Mouse (Mus musculus) neural tube, embryonic 10.5 days (tissue): ENCODE data around the gene Satb2.

Experiments used
- DNase-seq: peaks from one replicate; pipeline ENCODE4 v3.0.0-alpha.2; 2017; ENCODE audit warnings: low spot score; ENCODE audit errors: extremely low spot score

Satb2 gene

GRCm38 (mm10) chr1:56933821-56934220 lies 44.6 kb downstream of the Satb2 start:
- no peak for DNase-seq

GRCm38 (mm10) chr1:56930096-56930495 lies 48.4 kb downstream of the Satb2 start:
- DNase-seq = no peak

GRCm38 (mm10) chr1:56928731-56929130 lies 49.7 kb downstream of the Satb2 start:
- no peak for DNase-seq

GRCm38 (mm10) chr1:56920472-56920871 lies 58.0 kb downstream of the Satb2 start:
- DNase-seq = no peak

GRCm38 (mm10) chr1:56914279-56914678 lies 64.2 kb downstream of the Satb2 start:
- DNase-seq = no peak

GRCm38 (mm10) chr1:56900706-56901287 lies 77.7 kb downstream of the Satb2 start:
- DNase-seq = no peak

- no peak for DNase-seq
Observed at GRCm38 (mm10) chr1:56900187-56900586, 78.3 kb downstream of the Satb2 start.

- DNase-seq = peak; percentile 20
Observed at GRCm38 (mm10) chr1:56898606-56899396, 79.6 kb downstream of the Satb2 start.

- no peak for DNase-seq
Observed at GRCm38 (mm10) chr1:56897492-56898180, 80.8 kb downstream of the Satb2 start.

- no peak for DNase-seq
Observed at GRCm38 (mm10) chr1:56896670-56897069, 81.8 kb downstream of the Satb2 start.

- DNase-seq = no peak
Observed at GRCm38 (mm10) chr1:56892766-56893165, 85.7 kb downstream of the Satb2 start.

- DNase-seq = no peak
Observed at GRCm38 (mm10) chr1:56888939-56889338, 89.5 kb downstream of the Satb2 start.

- no peak for DNase-seq
Observed at GRCm38 (mm10) chr1:56887524-56887923, 90.9 kb downstream of the Satb2 start.

- no peak for DNase-seq
Observed at GRCm38 (mm10) chr1:56871485-56871884, 107.0 kb downstream of the Satb2 start.

GRCm38 (mm10) chr1:56865246-56865645 lies 113.2 kb downstream of the Satb2 start:
- DNase-seq = no peak

GRCm38 (mm10) chr1:56862799-56863198 lies 115.7 kb downstream of the Satb2 start:
- no peak for DNase-seq

- DNase-seq = no peak
Observed at GRCm38 (mm10) chr1:56857202-56857601, 121.2 kb downstream of the Satb2 start.

GRCm38 (mm10) chr1:56850446-56850845 lies 128.0 kb downstream of the Satb2 start:
- DNase-seq = no peak

GRCm38 (mm10) chr1:56846358-56846757 lies 132.1 kb downstream of the Satb2 start:
- DNase-seq = no peak

GRCm38 (mm10) chr1:56845523-56846118 lies 132.8 kb downstream of the Satb2 start:
- no peak for DNase-seq

GRCm38 (mm10) chr1:56844551-56845330 lies 133.7 kb downstream of the Satb2 start:
- no peak for DNase-seq
